Mouse (Mus musculus) bone marrow macrophage, adult 2 months (primary cell): ENCODE data around the gene Prss44.

Experiments used
- CTCF ChIP-seq: IDR thresholded peaks from 2 replicates; pipeline ENCODE4 v1.5.1; 2012; ENCODE audit warnings: low read depth, mild to moderate bottlenecking, low read length, moderate library complexity
- POLR2A ChIP-seq: IDR thresholded peaks from 2 replicates; pipeline ENCODE4 v1.6.1; 2012; ENCODE audit warnings: mild to moderate bottlenecking, low read depth, low read length, borderline replicate concordance

DNA sequence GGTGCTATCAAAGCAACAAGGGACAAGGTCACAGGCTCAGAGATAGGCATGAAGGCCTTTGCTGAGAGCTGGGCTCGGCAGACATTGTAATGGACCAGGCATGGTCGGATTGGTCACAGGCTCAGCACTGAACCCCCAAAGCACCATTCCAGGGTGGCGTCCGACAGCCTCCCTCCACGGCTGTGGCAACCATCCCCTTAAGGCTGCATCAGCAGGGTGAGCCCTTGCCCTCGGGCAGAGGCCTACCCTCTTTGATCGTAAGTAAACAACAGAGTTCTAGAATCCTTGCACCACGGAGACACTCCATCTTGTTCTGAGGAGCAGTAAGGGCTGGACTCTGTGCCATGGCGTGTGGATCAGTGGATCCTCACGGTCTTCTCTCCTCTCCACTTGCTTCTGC is 30.4 kb downstream of the Prss44 start, which contains the start of gene Prss46:
- no peak for TF ChIP-seq POLR2A
- TF ChIP-seq CTCF, result no peak
